Mouse (Mus musculus): Measurements from ENCODE around the gene Tenm3. TPM values are rescaled to one million over a fixed set of nuclear protein-coding genes. Genes with fewer than 3 reads are reported as not detected.

The Tenm3 gene
- polyA plus RNA-seq, 1 experiment from 2014 or later: 47.0 TPM

GRCm38 (mm10) chr8:48348386-48348785 lies 495.4 kb downstream of the Tenm3 start:
- H3K4me1 ChIP-seq (ENCODE audit: control insufficient read depth, insufficient read depth, low read length): no peaks in the 10 kb centered on the region
- no peaks in the 10 kb centered on the region; the same call in 1 of the 2 replicates for H3K36me3 ChIP-seq (replicated peaks; ENCODE audit: control insufficient read depth, insufficient read depth, low read depth, low read length)
- no peak for ATAC-seq (replicated peaks; ENCODE audit: insufficient number of reproducible peaks, low FRiP score, low TSS enrichment, low read depth)
- no peaks in the 10 kb centered on the region for H3K9me3 ChIP-seq (replicated peaks; ENCODE audit: control insufficient read depth, low read length)
- H3K9ac ChIP-seq (replicated peaks; ENCODE audit: low read length): no peak overlapping the region
- no peak overlapping the region for H3K4me2 ChIP-seq (ENCODE audit: low read depth, low read length)
- 91% methylated on average over 4 of the region's 4 CpGs for WGBS
- H3K4me3 ChIP-seq (ENCODE audit: low read depth, low read length): no peak overlapping the region
- no peak for DNase-seq (ENCODE audit: low spot score)
- no peak overlapping the region for H3K27ac ChIP-seq (replicated peaks; ENCODE audit: low read depth, low read length)
- H3K27me3 ChIP-seq (ENCODE audit: control insufficient read depth, insufficient read depth, low read length): no peaks in the 10 kb centered on the region

GRCm38 (mm10) chr8:48343067-48343420 lies 500.7 kb downstream of the Tenm3 start:
- no peaks in the 10 kb centered on the region for H3K9me3 ChIP-seq (replicated peaks; ENCODE audit: control insufficient read depth, low read length)
- H3K9ac ChIP-seq (replicated peaks; ENCODE audit: low read length): no peak overlapping the region
- ATAC-seq (replicated peaks; ENCODE audit: insufficient number of reproducible peaks, low FRiP score, low TSS enrichment, low read depth): no peak
- H3K27ac ChIP-seq (replicated peaks; ENCODE audit: low read depth, low read length): no peak overlapping the region
- H3K4me2 ChIP-seq (ENCODE audit: low read depth, low read length): no peak overlapping the region
- no peak overlapping the region for H3K4me3 ChIP-seq (ENCODE audit: low read depth, low read length)
- H3K4me1 ChIP-seq (ENCODE audit: control insufficient read depth, insufficient read depth, low read length): no peaks in the 10 kb centered on the region
- no peak for DNase-seq (ENCODE audit: low spot score)
- H3K27me3 ChIP-seq (ENCODE audit: control insufficient read depth, insufficient read depth, low read length): no peaks in the 10 kb centered on the region
- no peaks in the 10 kb centered on the region; the same call in none of the 2 replicates for H3K36me3 ChIP-seq (replicated peaks; ENCODE audit: control insufficient read depth, insufficient read depth, low read depth, low read length)
- 92% methylated on average over 18 of the region's 18 CpGs for WGBS

GRCm38 (mm10) chr8:48342321-48343066 lies 501.3 kb downstream of the Tenm3 start:
- Histone ChIP-seq H3K9me3 (replicated peaks; ENCODE audit: control insufficient read depth, low read length) (no peaks in the 10 kb centered on the region), H3K27me3 (ENCODE audit: control insufficient read depth, insufficient read depth, low read length) (no peaks in the 10 kb centered on the region), H3K36me3 (replicated peaks; ENCODE audit: control insufficient read depth, insufficient read depth, low read depth, low read length) (no peaks in the 10 kb centered on the region; the same call in none of the 2 replicates), H3K4me3 (ENCODE audit: low read depth, low read length) (no peak overlapping the region), H3K4me2 (ENCODE audit: low read depth, low read length) (no peak overlapping the region), H3K9ac (replicated peaks; ENCODE audit: low read length) (no peak overlapping the region), H3K4me1 (ENCODE audit: control insufficient read depth, insufficient read depth, low read length) (no peaks in the 10 kb centered on the region), H3K27ac (replicated peaks; ENCODE audit: low read depth, low read length) (0 out of 2 replicates have a peak overlapping the region, but pooled peaks have one; percentile 8)
- DNase-seq (ENCODE audit: low spot score) (peak; percentile 5), ATAC-seq (replicated peaks; ENCODE audit: insufficient number of reproducible peaks, low FRiP score, low TSS enrichment, low read depth) (0 out of 2 replicates have a peak, but pooled peaks have one; percentile 67)
- WGBS: 84% methylated on average over 30 of the region's 30 CpGs

GRCm38 (mm10) chr8:48341692-48342091 lies 502.1 kb downstream of the Tenm3 start:
- H3K36me3 ChIP-seq (replicated peaks; ENCODE audit: control insufficient read depth, insufficient read depth, low read depth, low read length): no peaks in the 10 kb centered on the region; the same call in 1 of the 2 replicates
- H3K27ac ChIP-seq (replicated peaks; ENCODE audit: low read depth, low read length): no peak overlapping the region
- H3K9me3 ChIP-seq (replicated peaks; ENCODE audit: control insufficient read depth, low read length): no peaks in the 10 kb centered on the region
- DNase-seq (ENCODE audit: low spot score) (no peak), ATAC-seq (replicated peaks; ENCODE audit: insufficient number of reproducible peaks, low FRiP score, low TSS enrichment, low read depth) (no peak)
- H3K4me2 ChIP-seq (ENCODE audit: low read depth, low read length): no peak overlapping the region
- H3K9ac ChIP-seq (replicated peaks; ENCODE audit: low read length): no peak overlapping the region
- no peaks in the 10 kb centered on the region for H3K27me3 ChIP-seq (ENCODE audit: control insufficient read depth, insufficient read depth, low read length)
- no peaks in the 10 kb centered on the region for H3K4me1 ChIP-seq (ENCODE audit: control insufficient read depth, insufficient read depth, low read length)
- H3K4me3 ChIP-seq (ENCODE audit: low read depth, low read length): no peak overlapping the region
- 61% methylated on average over 4 of the region's 4 CpGs for WGBS

GRCm38 (mm10) chr8:48341276-48341675 lies 502.5 kb downstream of the Tenm3 start:
- no peak overlapping the region for H3K27ac ChIP-seq (replicated peaks; ENCODE audit: low read depth, low read length)
- H3K4me1 ChIP-seq (ENCODE audit: control insufficient read depth, insufficient read depth, low read length): no peaks in the 10 kb centered on the region
- no peak overlapping the region for H3K4me2 ChIP-seq (ENCODE audit: low read depth, low read length)
- DNase-seq (ENCODE audit: low spot score): no peak
- H3K9me3 ChIP-seq (replicated peaks; ENCODE audit: control insufficient read depth, low read length): no peaks in the 10 kb centered on the region
- H3K4me3 ChIP-seq (ENCODE audit: low read depth, low read length): no peak overlapping the region
- ATAC-seq (replicated peaks; ENCODE audit: insufficient number of reproducible peaks, low FRiP score, low TSS enrichment, low read depth): no peak
- H3K9ac ChIP-seq (replicated peaks; ENCODE audit: low read length): no peak overlapping the region
- 77% methylated on average over 5 of the region's 5 CpGs for WGBS
- H3K27me3 ChIP-seq (ENCODE audit: control insufficient read depth, insufficient read depth, low read length): no peaks in the 10 kb centered on the region
- H3K36me3 ChIP-seq (replicated peaks; ENCODE audit: control insufficient read depth, insufficient read depth, low read depth, low read length): no peaks in the 10 kb centered on the region; the same call in 1 of the 2 replicates

- 93% methylated on average over 11 of the region's 11 CpGs for WGBS
- ATAC-seq (replicated peaks; ENCODE audit: insufficient number of reproducible peaks, low FRiP score, low TSS enrichment, low read depth): no peak
Measured at GRCm38 (mm10) chr8:48322655-48323265, 521.0 kb downstream of the Tenm3 start.

GRCm38 (mm10) chr8:48322240-48322639 lies 521.5 kb downstream of the Tenm3 start:
- Histone ChIP-seq H3K9ac (replicated peaks; ENCODE audit: low read length) (no peak overlapping the region), H3K4me3 (ENCODE audit: low read depth, low read length) (no peak overlapping the region), H3K27ac (replicated peaks; ENCODE audit: low read depth, low read length) (no peak overlapping the region), H3K4me2 (ENCODE audit: low read depth, low read length) (no peak overlapping the region), H3K4me1 (ENCODE audit: control insufficient read depth, insufficient read depth, low read length) (no peaks in the 10 kb centered on the region), H3K9me3 (replicated peaks; ENCODE audit: control insufficient read depth, low read length) (no peaks in the 10 kb centered on the region), H3K36me3 (replicated peaks; ENCODE audit: control insufficient read depth, insufficient read depth, low read depth, low read length) (no peaks in the 10 kb centered on the region), H3K27me3 (ENCODE audit: control insufficient read depth, insufficient read depth, low read length) (no peaks in the 10 kb centered on the region)
- ATAC-seq (replicated peaks; ENCODE audit: insufficient number of reproducible peaks, low FRiP score, low TSS enrichment, low read depth): no peak
- WGBS: 96% methylated on average over 6 of the region's 6 CpGs
- DNase-seq (ENCODE audit: low spot score): no peak

More at GRCm38 (mm10) chr8:48322655-48323265, 521.0 kb downstream of the Tenm3 start:
- H3K27me3 ChIP-seq (ENCODE audit: control insufficient read depth, insufficient read depth, low read length): no peaks in the 10 kb centered on the region
- H3K4me1 ChIP-seq (ENCODE audit: control insufficient read depth, insufficient read depth, low read length): no peaks in the 10 kb centered on the region
- no peak for DNase-seq (ENCODE audit: low spot score)
- no peaks in the 10 kb centered on the region for H3K36me3 ChIP-seq (replicated peaks; ENCODE audit: control insufficient read depth, insufficient read depth, low read depth, low read length)
- H3K27ac ChIP-seq (replicated peaks; ENCODE audit: low read depth, low read length): no peak overlapping the region
- no peak overlapping the region for H3K4me2 ChIP-seq (ENCODE audit: low read depth, low read length)
- no peak overlapping the region for H3K4me3 ChIP-seq (ENCODE audit: low read depth, low read length)
- H3K9ac ChIP-seq (replicated peaks; ENCODE audit: low read length): no peak overlapping the region
- H3K9me3 ChIP-seq (replicated peaks; ENCODE audit: control insufficient read depth, low read length): no peaks in the 10 kb centered on the region

- Histone ChIP-seq H3K27me3 (ENCODE audit: control insufficient read depth, insufficient read depth, low read length) (no peaks in the 10 kb centered on the region), H3K4me1 (ENCODE audit: control insufficient read depth, insufficient read depth, low read length) (no peaks in the 10 kb centered on the region), H3K27ac (replicated peaks; ENCODE audit: low read depth, low read length) (no peak overlapping the region), H3K36me3 (replicated peaks; ENCODE audit: control insufficient read depth, insufficient read depth, low read depth, low read length) (no peaks in the 10 kb centered on the region), H3K4me2 (ENCODE audit: low read depth, low read length) (no peak overlapping the region), H3K9me3 (replicated peaks; ENCODE audit: control insufficient read depth, low read length) (no peaks in the 10 kb centered on the region), H3K4me3 (ENCODE audit: low read depth, low read length) (no peak overlapping the region), H3K9ac (replicated peaks; ENCODE audit: low read length) (no peak overlapping the region)
- ATAC-seq (replicated peaks; ENCODE audit: insufficient number of reproducible peaks, low FRiP score, low TSS enrichment, low read depth) (no peak), DNase-seq (ENCODE audit: low spot score) (no peak)
- 93% methylated on average over 3 of the region's 3 CpGs for WGBS
Measured at GRCm38 (mm10) chr8:48319674-48320073, 524.1 kb downstream of the Tenm3 start.

Data from embryonic facial prominence, embryonic 11.5 days (tissue).